Mouse (Mus musculus): ENCODE measurements around the gene Fanci. TPM values are rescaled to one million over a fixed set of nuclear protein-coding genes. Genes with fewer than 3 reads are reported as not detected.
A peak's percentile ranks its signal among the peaks of the same experiment; 100 is the strongest.

Gene Fanci
- polyA plus RNA-seq, 1 experiment from 2014 or later: 25.5 TPM

GRCm38 (mm10) chr7:79428243-79428642 lies 36.5 kb downstream of the Fanci start:
- peaks cover 50% of the 10 kb centered on the region for H3K36me3 ChIP-seq (replicated peaks)
- H3K27ac ChIP-seq: no peak overlapping the region
- H3K4me1 ChIP-seq: peaks cover 9% of the 10 kb centered on the region; the same call in 1 of the 2 replicates
- no peak overlapping the region for H3K4me3 ChIP-seq
- WGBS: 57% methylated on average over 5 of the region's 5 CpGs
- H3K27me3 ChIP-seq (ENCODE audit: poor library complexity, severe bottlenecking): no peaks in the 10 kb centered on the region
- no peak for DNase-seq (ENCODE audit: extremely low spot score, low spot score)
- no peaks in the 10 kb centered on the region for H3K9me3 ChIP-seq

GRCm38 (mm10) chr7:79440035-79440434 lies 48.3 kb downstream of the Fanci start:
- no peaks in the 10 kb centered on the region for H3K4me1 ChIP-seq
- no peak overlapping the region for H3K4me3 ChIP-seq
- 64% methylated on average over 2 of the region's 2 CpGs for WGBS
- H3K9me3 ChIP-seq: no peaks in the 10 kb centered on the region
- H3K27me3 ChIP-seq (ENCODE audit: poor library complexity, severe bottlenecking): no peaks in the 10 kb centered on the region
- peaks cover 96% of the 10 kb centered on the region for H3K36me3 ChIP-seq (replicated peaks)
- DNase-seq (ENCODE audit: extremely low spot score, low spot score): no peak
- no peak overlapping the region for H3K27ac ChIP-seq

GRCm38 (mm10) chr7:79447048-79447447 lies 55.3 kb downstream of the Fanci start:
- no peak for DNase-seq (ENCODE audit: extremely low spot score, low spot score)
- H3K36me3 ChIP-seq (replicated peaks): peaks cover 100% of the 10 kb centered on the region
- H3K27me3 ChIP-seq (ENCODE audit: poor library complexity, severe bottlenecking): no peaks in the 10 kb centered on the region
- 94% methylated on average over 2 of the region's 2 CpGs for WGBS
- H3K4me1 ChIP-seq: no peaks in the 10 kb centered on the region
- H3K4me3 ChIP-seq: no peak overlapping the region
- H3K9me3 ChIP-seq: no peaks in the 10 kb centered on the region
- H3K27ac ChIP-seq: no peak overlapping the region

GRCm38 (mm10) chr7:79447486-79447885 lies 55.8 kb downstream of the Fanci start:
- H3K27ac ChIP-seq: no peak overlapping the region
- no peaks in the 10 kb centered on the region for H3K9me3 ChIP-seq
- no peaks in the 10 kb centered on the region for H3K4me1 ChIP-seq
- DNase-seq (ENCODE audit: extremely low spot score, low spot score): no peak
- no peaks in the 10 kb centered on the region for H3K27me3 ChIP-seq (ENCODE audit: poor library complexity, severe bottlenecking)
- peaks cover 100% of the 10 kb centered on the region for H3K36me3 ChIP-seq (replicated peaks)
- H3K4me3 ChIP-seq: no peak overlapping the region
- 91% methylated on average over 3 of the region's 3 CpGs for WGBS

- Histone ChIP-seq H3K27me3 (ENCODE audit: poor library complexity, severe bottlenecking) (peaks cover 13% of the 10 kb centered on the region), H3K4me3 (no peak overlapping the region), H3K4me1 (peaks cover 32% of the 10 kb centered on the region), H3K36me3 (replicated peaks) (peaks cover 74% of the 10 kb centered on the region), H3K27ac (no peak overlapping the region), H3K9me3 (no peaks in the 10 kb centered on the region)
- WGBS: 89% methylated on average over 10 of the region's 10 CpGs
- no peak for DNase-seq (ENCODE audit: extremely low spot score, low spot score)
These were observed 70.0 kb downstream of the Fanci start for GRCm38 (mm10) chr7:79461721-79462120.

- Histone ChIP-seq H3K36me3 (replicated peaks) (peaks cover 56% of the 10 kb centered on the region), H3K4me3 (no peak overlapping the region), H3K27ac (no peak overlapping the region)
These were observed 71.8 kb downstream of the Fanci start for GRCm38 (mm10) chr7:79463376-79464077.

GRCm38 (mm10) chr7:79464776-79465420 lies 73.2 kb downstream of the Fanci start:
- H3K27me3 ChIP-seq (ENCODE audit: poor library complexity, severe bottlenecking): peaks cover 34% of the 10 kb centered on the region
- H3K4me1 ChIP-seq: peaks cover 58% of the 10 kb centered on the region
- H3K9me3 ChIP-seq: no peaks in the 10 kb centered on the region
- 7% methylated on average over 47 of the region's 47 CpGs for WGBS
- H3K4me3 ChIP-seq: peak overlapping the region; percentile 94
- peak; percentile 40 for DNase-seq (ENCODE audit: extremely low spot score, low spot score)
- peak overlapping the region; percentile 63 for H3K27ac ChIP-seq
- H3K36me3 ChIP-seq (replicated peaks): peaks cover 43% of the 10 kb centered on the region

More at GRCm38 (mm10) chr7:79463376-79464077, 71.8 kb downstream of the Fanci start:
- H3K9me3 ChIP-seq: no peaks in the 10 kb centered on the region
- peaks cover 25% of the 10 kb centered on the region for H3K27me3 ChIP-seq (ENCODE audit: poor library complexity, severe bottlenecking)
- no peak for DNase-seq (ENCODE audit: extremely low spot score, low spot score)
- H3K4me1 ChIP-seq: peaks cover 50% of the 10 kb centered on the region
- WGBS: 93% methylated on average over 11 of the region's 11 CpGs

- H3K4me1 ChIP-seq: peaks cover 58% of the 10 kb centered on the region
- H3K27me3 ChIP-seq (ENCODE audit: poor library complexity, severe bottlenecking): peaks cover 34% of the 10 kb centered on the region
- no peaks in the 10 kb centered on the region for H3K9me3 ChIP-seq
- WGBS: under 1% methylated on average over 47 of the region's 47 CpGs
- DNase-seq (ENCODE audit: extremely low spot score, low spot score): peak; percentile 66
- peak overlapping the region; percentile 94 for H3K4me3 ChIP-seq
- peak overlapping the region; percentile 93 for H3K27ac ChIP-seq
- H3K36me3 ChIP-seq (replicated peaks): peaks cover 36% of the 10 kb centered on the region
These were observed 73.8 kb downstream of the Fanci start for GRCm38 (mm10) chr7:79465461-79466044.

- Histone ChIP-seq H3K27ac (peak within 1 kb of the TSS; percentile 93), H3K4me3 (peak within 1 kb of the TSS; percentile 94), H3K9me3 (no peaks in the 10 kb centered on the region), H3K27me3 (ENCODE audit: poor library complexity, severe bottlenecking) (peaks cover 34% of the 10 kb centered on the region), H3K36me3 (replicated peaks) (peaks cover 29% of the 10 kb centered on the region), H3K4me1 (peaks cover 64% of the 10 kb centered on the region)
- DNase-seq (ENCODE audit: extremely low spot score, low spot score): peak; percentile 100
- under 1% methylated on average over 76 of the region's 76 CpGs for WGBS
These were observed 74.5 kb downstream of the Fanci start, which contains the start of gene Polg for GRCm38 (mm10) chr7:79466053-79466901. Gene Polg (minus strand): TSS chr7:79466362.

GRCm38 (mm10) chr7:79467951-79468350 lies 76.2 kb downstream of the Fanci start:
- no peak for DNase-seq (ENCODE audit: extremely low spot score, low spot score)
- H3K4me1 ChIP-seq: peaks cover 64% of the 10 kb centered on the region
- H3K4me3 ChIP-seq: peak overlapping the region; percentile 94
- peaks cover 15% of the 10 kb centered on the region for H3K36me3 ChIP-seq (replicated peaks)
- H3K9me3 ChIP-seq: no peaks in the 10 kb centered on the region
- peaks cover 34% of the 10 kb centered on the region for H3K27me3 ChIP-seq (ENCODE audit: poor library complexity, severe bottlenecking)
- peak overlapping the region; percentile 66 for H3K27ac ChIP-seq
- 16% methylated on average over 3 of the region's 6 CpGs for WGBS

GRCm38 (mm10) chr7:79468994-79469393 lies 77.3 kb downstream of the Fanci start:
- no peaks in the 10 kb centered on the region for H3K9me3 ChIP-seq
- H3K27me3 ChIP-seq (ENCODE audit: poor library complexity, severe bottlenecking): peaks cover 32% of the 10 kb centered on the region
- 45% methylated on average over 8 of the region's 8 CpGs for WGBS
- 0 out of 2 replicates have a peak overlapping the region, but pooled peaks have one; percentile 25 for H3K27ac ChIP-seq
- DNase-seq (ENCODE audit: extremely low spot score, low spot score): no peak
- H3K4me1 ChIP-seq: peaks cover 57% of the 10 kb centered on the region
- no peak overlapping the region for H3K4me3 ChIP-seq
- H3K36me3 ChIP-seq (replicated peaks): peaks cover 7% of the 10 kb centered on the region

GRCm38 (mm10) chr7:79469766-79470165 lies 78.0 kb downstream of the Fanci start:
- DNase-seq (ENCODE audit: extremely low spot score, low spot score): no peak
- peaks cover 50% of the 10 kb centered on the region for H3K4me1 ChIP-seq
- no peak overlapping the region for H3K4me3 ChIP-seq
- 80% methylated on average over 5 of the region's 5 CpGs for WGBS
- H3K9me3 ChIP-seq: no peaks in the 10 kb centered on the region
- H3K27ac ChIP-seq: no peak overlapping the region
- no peaks in the 10 kb centered on the region for H3K36me3 ChIP-seq (replicated peaks)
- peaks cover 25% of the 10 kb centered on the region for H3K27me3 ChIP-seq (ENCODE audit: poor library complexity, severe bottlenecking)

Data from forebrain, embryonic 10.5 days (tissue).